Mouse (Mus musculus) lung, adult 18-20 months (tissue): ENCODE data around the gene Vps51.
A peak's percentile ranks its signal among the peaks of the same experiment; 100 is the strongest.
"Not testable (repeated sequence)": the region's sequence is repeated elsewhere in the genome, so short reads cannot be mapped to it uniquely, and the experiment has no call there.

Experiments
- DNase-seq, 2 experiments: peaks; one replicate each; pipeline ENCODE4 v3.0.0; 2022; ENCODE audit warnings: mixed read lengths in 2 of 2

Vps51 gene

GRCm38 (mm10) chr19:6047154-6047898, 29.7 kb downstream of the Vps51 start:
- DNase-seq, result no peak

GRCm38 (mm10) chr19:6046294-6047153, 30.5 kb downstream of the Vps51 start, which contains the start of gene Syvn1:
Gene Syvn1 (plus strand): TSS chr19:6046576.
- DNase-seq, result peak; percentile 95

- no peak for DNase-seq
Measured at GRCm38 (mm10) chr19:6045366-6046293, 31.4 kb downstream of the Vps51 start.

GRCm38 (mm10) chr19:6044102-6044501, 32.9 kb downstream of the Vps51 start:
- not testable (repeated sequence) for DNase-seq

GRCm38 (mm10) chr19:6042293-6042692, 34.7 kb downstream of the Vps51 start:
- no peak for DNase-seq

GRCm38 (mm10) chr19:6040002-6040401, 37.0 kb downstream of the Vps51 start:
- no peak for DNase-seq

GRCm38 (mm10) chr19:6038326-6038725, 38.7 kb downstream of the Vps51 start:
- DNase-seq, result no peak

GRCm38 (mm10) chr19:6037695-6038094, 39.3 kb downstream of the Vps51 start:
- DNase-seq, result no peak

GRCm38 (mm10) chr19:6035966-6036585, 41.0 kb downstream of the Vps51 start:
- DNase-seq, result no peak

- DNase-seq, result no peak
Measured at GRCm38 (mm10) chr19:6030520-6031280, 46.3 kb downstream of the Vps51 start.

GRCm38 (mm10) chr19:6029426-6029825, 47.6 kb downstream of the Vps51 start:
- DNase-seq, result no peak

- no peak for DNase-seq
Measured at GRCm38 (mm10) chr19:6028991-6029390, 48.0 kb downstream of the Vps51 start.

- no peak for DNase-seq
Measured at GRCm38 (mm10) chr19:6023930-6024329, 53.1 kb downstream of the Vps51 start.

GRCm38 (mm10) chr19:6023059-6023458, 54.0 kb downstream of the Vps51 start:
- DNase-seq, result peak in 1 of 2 experiments; percentile 46

- DNase-seq, result no peak
Measured at GRCm38 (mm10) chr19:6020276-6020675, 56.8 kb downstream of the Vps51 start.

- peak; percentile 87 to 91 for DNase-seq
Measured at GRCm38 (mm10) chr19:6018142-6019089, 58.6 kb downstream of the Vps51 start.
